Mouse (Mus musculus) liver, adult 2 months (tissue): ENCODE measurements around the gene Wnt1.

Experiments used
- CTCF ChIP-seq: fragments of 200-500 bp; IDR thresholded peaks from 2 replicates; pipeline ENCODE4 v1.5.1; 2011; ENCODE audit warnings: low read depth, low read length, control low read depth
- POLR2A ChIP-seq: fragments of 200-500 bp; IDR thresholded peaks from 2 replicates; pipeline ENCODE4 v1.6.1; 2011; ENCODE audit warnings: low read length, control low read depth; ENCODE audit not compliant: insufficient read depth; ENCODE audit errors: extremely low read depth

- TF ChIP-seq POLR2A (no peak), CTCF (no peak)
These were observed 13.3 kb downstream of the Wnt1 start for GRCm38 (mm10) chr15:98802926-98803325.
